Mouse (Mus musculus) MEL (cell line): ENCODE measurements around the gene Inpp4a. TPM values are rescaled to one million over a fixed set of nuclear protein-coding genes. Genes with fewer than 3 reads are reported as not detected.

Experiments used
- DNase-seq: peaks from one replicate; pipeline ENCODE4 v3.0.0; 2011; ENCODE audit warnings: low read depth, low spot score
- H3K27ac ChIP-seq: 2 replicates; pipeline ENCODE4 v1.5.1; 2012; ENCODE audit warnings: low read depth, mild to moderate bottlenecking, control low read depth, low read length, moderate library complexity; ENCODE audit not compliant: control insufficient read depth
- H3K27me3 ChIP-seq, 2 experiments: fragments of 150-350 bp in 1 of 2; sonication (generic) in 1 of 2; 2 replicates each; pipeline ENCODE4 v1.6.1; 2012; ENCODE audit warnings: low read length in 2 of 2, mild to moderate bottlenecking in 2 of 2, improper control_type of control experiment in 1 of 2, moderate library complexity in 1 of 2; ENCODE audit not compliant: insufficient read depth in 2 of 2, control insufficient read depth in 1 of 2
- H3K36me3 ChIP-seq, 2 experiments: 2 replicates each; pipeline ENCODE4 v1.6.1; 2012 to 2014; ENCODE audit warnings: low read length in 2 of 2, improper control_type of control experiment in 1 of 2, inconsistent platforms in 1 of 2, mild to moderate bottlenecking in 1 of 2; ENCODE audit not compliant: insufficient read depth in 2 of 2, control insufficient read depth in 1 of 2
- H3K4me1 ChIP-seq, 2 experiments: fragments of 150-350 bp in 1 of 2; sonication (generic) in 1 of 2; 2 replicates each; pipeline ENCODE4 v1.6.1; 2012; ENCODE audit warnings: low read length in 2 of 2, improper control_type of control experiment in 1 of 2, mild to moderate bottlenecking in 1 of 2; ENCODE audit not compliant: insufficient read depth in 2 of 2, control insufficient read depth in 1 of 2
- H3K4me3 ChIP-seq, 2 experiments: fragments of 150-350 bp in 1 of 2; sonication (generic) in 1 of 2; 2 replicates each; pipeline ENCODE4 v1.5.1; 2012; ENCODE audit warnings: low read depth in 2 of 2, low read length in 2 of 2, mild to moderate bottlenecking in 2 of 2, moderate library complexity in 2 of 2, control low read depth in 1 of 2, improper control_type of control experiment in 1 of 2; ENCODE audit not compliant: control insufficient read depth in 1 of 2, insufficient read depth in 1 of 2
- H3K79me2 ChIP-seq: 2 replicates; pipeline ENCODE4 v1.6.1; 2012; ENCODE audit warnings: mild to moderate bottlenecking, low read length, moderate library complexity; ENCODE audit not compliant: control insufficient read depth, poor library complexity, insufficient read depth
- H3K9ac ChIP-seq: 2 replicates; pipeline ENCODE4 v1.6.1; 2012; ENCODE audit warnings: low read depth, mild to moderate bottlenecking, control low read depth, low read length, moderate library complexity; ENCODE audit not compliant: control insufficient read depth, poor library complexity, severe bottlenecking
- H3K9me3 ChIP-seq: fragments of 150-350 bp; sonication (generic); replicated peaks from 2 replicates; pipeline ENCODE4 v1.6.1; 2012; ENCODE audit warnings: mild to moderate bottlenecking, low read length, improper control_type of control experiment, moderate library complexity; ENCODE audit not compliant: insufficient read depth
- BHLHE40 ChIP-seq: IDR thresholded peaks from 2 replicates; pipeline ENCODE4 v1.6.1; 2012; ENCODE audit warnings: low read depth, mild to moderate bottlenecking, inconsistent platforms, low read length, improper control_type of control experiment, borderline replicate concordance
- CHD2 ChIP-seq: IDR thresholded peaks from 2 replicates; pipeline ENCODE4 v1.6.1; 2011; ENCODE audit warnings: low read length, improper control_type of control experiment
- CTCF ChIP-seq, 3 experiments: IDR thresholded peaks in 2 of 3; conservative IDR thresholded peaks in 1 of 3; 2 replicates each; pipeline ENCODE4 v1.5.1; 2011 to 2012; ENCODE audit warnings: low read length in 3 of 3, low read depth in 2 of 3, mild to moderate bottlenecking in 2 of 3, improper control_type of control experiment in 1 of 3, inconsistent platforms in 1 of 3, mixed read lengths in 1 of 3, moderate library complexity in 1 of 3; ENCODE audit not compliant: control insufficient read depth in 1 of 3, insufficient read depth in 1 of 3, poor library complexity in 1 of 3, severe bottlenecking in 1 of 3
- EP300 ChIP-seq, 2 experiments: IDR thresholded peaks; 2 replicates each; pipeline ENCODE4 v1.6.1; 2011; ENCODE audit warnings: improper control_type of control experiment in 2 of 2, low read length in 2 of 2, low read depth in 1 of 2, mild to moderate bottlenecking in 1 of 2
- ETS1 ChIP-seq: IDR thresholded peaks from 2 replicates; pipeline ENCODE4 v1.6.1; 2012; ENCODE audit warnings: low read depth, mild to moderate bottlenecking, inconsistent platforms, low read length, improper control_type of control experiment, moderate library complexity
- HCFC1 ChIP-seq: IDR thresholded peaks from 2 replicates; pipeline ENCODE4 v1.6.1; 2012; ENCODE audit warnings: low read depth, mild to moderate bottlenecking, inconsistent platforms, low read length, improper control_type of control experiment, moderate library complexity
- KAT2A ChIP-seq: conservative IDR thresholded peaks from 2 replicates; pipeline ENCODE4 v1.6.1; 2012; ENCODE audit warnings: low read depth, low read length, improper control_type of control experiment, inconsistent platforms
- MAFK ChIP-seq: IDR thresholded peaks from 2 replicates; pipeline ENCODE4 v1.6.1; 2011; ENCODE audit warnings: low read depth, mild to moderate bottlenecking, low read length, improper control_type of control experiment, borderline replicate concordance
- MAX ChIP-seq: IDR thresholded peaks from 2 replicates; pipeline ENCODE4 v1.6.1; 2011; ENCODE audit warnings: low read length, improper control_type of control experiment
- MAZ ChIP-seq: IDR thresholded peaks from 2 replicates; pipeline ENCODE4 v1.6.1; 2012; ENCODE audit warnings: low read depth, mild to moderate bottlenecking, inconsistent platforms, low read length, improper control_type of control experiment
- MEF2A ChIP-seq: IDR thresholded peaks from 2 replicates; pipeline ENCODE4 v1.6.1; 2014; ENCODE audit warnings: low read depth, mild to moderate bottlenecking, inconsistent platforms, low read length, improper control_type of control experiment; ENCODE audit not compliant: poor library complexity, insufficient replicate concordance, severe bottlenecking; ENCODE audit errors: extremely low read depth
- MXI1 ChIP-seq: IDR thresholded peaks from 2 replicates; pipeline ENCODE4 v1.6.1; 2011; ENCODE audit warnings: mild to moderate bottlenecking, low read depth, low read length, improper control_type of control experiment
- MYB ChIP-seq: IDR thresholded peaks from 2 replicates; pipeline ENCODE4 v1.6.1; 2011; ENCODE audit warnings: mild to moderate bottlenecking, low read depth, low read length, improper control_type of control experiment
- NELFE ChIP-seq: IDR thresholded peaks from 2 replicates; pipeline ENCODE4 v1.6.1; 2011; ENCODE audit warnings: low read depth, low read length, improper control_type of control experiment
- NRF1 ChIP-seq: IDR thresholded peaks from 2 replicates; pipeline ENCODE4 v1.6.1; 2014; ENCODE audit warnings: low read depth, mild to moderate bottlenecking, inconsistent platforms, low read length, improper control_type of control experiment, moderate library complexity; ENCODE audit not compliant: poor library complexity, insufficient read depth, severe bottlenecking
- POLR2AphosphoS2 ChIP-seq: IDR thresholded peaks from 2 replicates; pipeline ENCODE4 v1.6.1; 2011; ENCODE audit warnings: low read length, improper control_type of control experiment
- POLR2AphosphoS5 ChIP-seq: IDR thresholded peaks from 2 replicates; pipeline ENCODE4 v1.6.1; 2012; ENCODE audit warnings: low read depth, borderline replicate concordance, mild to moderate bottlenecking, inconsistent platforms, low read length, moderate library complexity, mixed read lengths
- RCOR1 ChIP-seq: IDR thresholded peaks from 2 replicates; pipeline ENCODE4 v1.6.1; 2012; ENCODE audit warnings: low read depth, mild to moderate bottlenecking, inconsistent platforms, low read length, improper control_type of control experiment
- SIN3A ChIP-seq: IDR thresholded peaks from 2 replicates; pipeline ENCODE4 v1.6.1; 2012; ENCODE audit warnings: low read length, improper control_type of control experiment, inconsistent platforms
- SMC3 ChIP-seq: IDR thresholded peaks from 2 replicates; pipeline ENCODE4 v1.6.1; 2011; ENCODE audit warnings: low read depth, low read length, improper control_type of control experiment
- TBP ChIP-seq: IDR thresholded peaks from 2 replicates; pipeline ENCODE4 v1.8.0; 2011; ENCODE audit warnings: low read depth, low read length, improper control_type of control experiment
- TCF12 ChIP-seq: IDR thresholded peaks from 2 replicates; pipeline ENCODE4 v1.6.1; 2014; ENCODE audit warnings: low read depth, mild to moderate bottlenecking, inconsistent platforms, low read length, improper control_type of control experiment, moderate library complexity
- USF1 ChIP-seq: IDR thresholded peaks from 2 replicates; pipeline ENCODE4 v1.6.1; 2014; ENCODE audit warnings: low read depth, mild to moderate bottlenecking, inconsistent platforms, low read length, improper control_type of control experiment, moderate library complexity
- USF2 ChIP-seq, 2 experiments: IDR thresholded peaks; 2 replicates each; pipeline ENCODE4 v1.6.1; 2011 to 2012; ENCODE audit warnings: improper control_type of control experiment in 2 of 2, low read length in 2 of 2, borderline replicate concordance in 1 of 2, inconsistent platforms in 1 of 2, low read depth in 1 of 2, mild to moderate bottlenecking in 1 of 2; ENCODE audit not compliant: insufficient read depth in 1 of 2
- ZC3H11A ChIP-seq: IDR thresholded peaks from 2 replicates; pipeline ENCODE4 v1.6.1; 2012; ENCODE audit warnings: low read depth, mild to moderate bottlenecking, inconsistent platforms, low read length, improper control_type of control experiment
- ZKSCAN1 ChIP-seq: IDR thresholded peaks from 2 replicates; pipeline ENCODE4 v1.6.1; 2012; ENCODE audit warnings: low read depth, mild to moderate bottlenecking, inconsistent platforms, low read length, improper control_type of control experiment, moderate library complexity
- ZMIZ1 ChIP-seq: IDR thresholded peaks from 2 replicates; pipeline ENCODE4 v1.6.1; 2012; ENCODE audit warnings: low read depth, mild to moderate bottlenecking, inconsistent platforms, low read length, improper control_type of control experiment, moderate library complexity
- polyA plus RNA-seq, 2 experiments: library from polyadenylated mRNA; stranded (reverse) in 1 of 2; unstranded in 1 of 2; fragments of >175 nt in 1 of 2; fragments of >200 nt in 1 of 2; gene quantifications; 2 replicates each; pipeline versions ENCODE4 v1.2.1 to v1.2.4; 2012; ENCODE audit warnings: low replicate concordance in 2 of 2, low read depth in 1 of 2; ENCODE audit not compliant: insufficient read length in 2 of 2, insufficient read depth in 1 of 2, missing spikeins in 1 of 2
- total RNA-seq: library from RNA; depleted of rRNA; stranded (reverse); fragments of 300-350 nt; gene quantifications from 2 replicates; pipeline ENCODE4 v1.2.3, GENCODE M21; 2012

Inpp4a gene
- total and polyA plus RNA-seq, 3 experiments, result 1.6 to 5.0 TPM; not detected in 1

- TF ChIP-seq EP300 (IDR thresholded peaks at IDR 0.05; ENCODE audit: low read depth in 1 of 2, low read length in 2 of 2) (no peak), SMC3 (no peak), MAFK (no peak), TCF12 (no peak), POLR2AphosphoS2 (no peak), HCFC1 (no peak), ETS1 (no peak), MAX (no peak), USF2 (IDR thresholded peaks at IDR 0.05; ENCODE audit: borderline replicate concordance in 1 of 2, insufficient read depth in 1 of 2, low read depth in 1 of 2, low read length in 2 of 2) (no peak), NELFE (no peak), TBP (no peak), MXI1 (no peak), NRF1 (no peak), MAZ (no peak), ZKSCAN1 (no peak), CTCF (IDR thresholded peaks at IDR 0.05 in 2 of 3, conservative IDR thresholded peaks at IDR 0.05 in 1 of 3; ENCODE audit: control insufficient read depth in 1 of 3, insufficient read depth in 1 of 3, low read depth in 2 of 3, low read length in 3 of 3, poor library complexity in 1 of 3, severe bottlenecking in 1 of 3) (no peak)
- Histone ChIP-seq H3K9ac (no peak overlapping the region), H3K9me3 (no peaks in the 10 kb centered on the region), H3K27me3 (no peaks in the 10 kb centered on the region), H3K79me2 (no peaks in the 10 kb centered on the region), H3K4me3 (no peak overlapping the region), H3K4me1 (no peaks in the 10 kb centered on the region), H3K36me3 (no peaks in the 10 kb centered on the region), H3K27ac (no peak overlapping the region)
- no peak for DNase-seq
Measured at GRCm38 (mm10) chr1:37329831-37330230, 30.2 kb downstream of the Inpp4a start.

DNA sequence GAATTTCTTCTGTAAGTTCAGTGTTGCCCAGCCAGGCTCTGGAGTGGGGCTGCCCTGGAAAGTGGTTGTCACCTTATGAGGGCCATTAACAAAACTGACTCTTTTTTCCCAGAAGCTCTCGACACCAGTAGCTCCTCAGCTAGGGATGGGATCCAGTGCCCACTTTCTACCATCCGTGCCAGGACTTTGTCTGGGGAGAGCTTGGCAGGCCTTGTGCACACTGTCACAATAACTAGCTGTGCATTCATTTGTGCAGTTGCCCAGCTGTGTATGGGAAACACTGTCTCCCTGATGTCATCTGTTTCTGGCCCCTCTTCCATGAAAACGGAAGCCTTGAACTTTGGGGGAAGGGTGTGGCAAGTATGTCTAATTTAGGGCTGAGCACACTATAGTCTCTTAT, 33.1 kb downstream of the Inpp4a start:
- H3K79me2 ChIP-seq, result no peaks in the 10 kb centered on the region
- no peaks in the 10 kb centered on the region for H3K4me1 ChIP-seq
- no peak overlapping the region for H3K27ac ChIP-seq
- H3K27me3 ChIP-seq, result no peaks in the 10 kb centered on the region
- H3K36me3 ChIP-seq, result no peaks in the 10 kb centered on the region
- DNase-seq, result no peak
- H3K9ac ChIP-seq, result no peak overlapping the region
- TF ChIP-seq BHLHE40 (no peak), POLR2AphosphoS5 (no peak), SIN3A (no peak), SMC3 (no peak), CHD2 (no peak), NRF1 (no peak), MEF2A (no peak), MYB (no peak), KAT2A (no peak), RCOR1 (no peak), ZMIZ1 (no peak), ZC3H11A (no peak), USF1 (no peak), ETS1 (no peak), ZKSCAN1 (no peak), TBP (no peak)
- no peaks in the 10 kb centered on the region for H3K9me3 ChIP-seq
- no peak overlapping the region for H3K4me3 ChIP-seq
